Mouse (Mus musculus) intestine, embryonic 14.5 days (tissue): ENCODE data around the gene Cyp4f14. TPM values are rescaled to one million over a fixed set of nuclear protein-coding genes. Genes with fewer than 3 reads are reported as not detected.

Experiments used
- ATAC-seq: fragments of 200-750 bp; cut with Nextera tagmentation; replicated peaks from 2 replicates; pipeline ENCODE4 v1.8.0; 2017; ENCODE audit warnings: low read depth, moderate number of reproducible peaks, moderate TSS enrichment, moderate library complexity; ENCODE audit not compliant: low FRiP score, low TSS enrichment
- DNase-seq: peaks from one replicate; pipeline ENCODE4 v3.0.0-alpha.2; 2018; ENCODE audit warnings: low spot score
- H3K27ac ChIP-seq: fragments of 300-500 bp; sonication (generic); 2 replicates; pipeline ENCODE4 v1.5.1; 2014; ENCODE audit warnings: low read depth, mild to moderate bottlenecking, control low read depth
- H3K27me3 ChIP-seq: fragments of 300-500 bp; sonication (generic); replicated peaks from 2 replicates; pipeline ENCODE4 v1.6.1; 2014; ENCODE audit warnings: low read length, control low read depth; ENCODE audit not compliant: control insufficient read depth, insufficient read depth
- H3K36me3 ChIP-seq: fragments of 300-500 bp; sonication (generic); 2 replicates; pipeline ENCODE4 v1.6.1; 2014; ENCODE audit warnings: low read length, control low read depth; ENCODE audit not compliant: control insufficient read depth, insufficient read depth
- H3K4me1 ChIP-seq: fragments of 300-500 bp; sonication (generic); replicated peaks from 2 replicates; pipeline ENCODE4 v1.6.1; 2014; ENCODE audit warnings: low read length, control low read depth, mixed read lengths; ENCODE audit not compliant: control insufficient read depth, insufficient read depth
- H3K4me2 ChIP-seq: fragments of 300-500 bp; sonication (generic); 2 replicates; pipeline ENCODE4 v1.6.1; 2014; ENCODE audit warnings: low read length
- H3K4me3 ChIP-seq: fragments of 300-500 bp; sonication (generic); 2 replicates; pipeline ENCODE4 v1.5.1; 2014; ENCODE audit warnings: low read depth, low read length, control low read depth, mixed read lengths
- H3K9ac ChIP-seq: fragments of 300-500 bp; sonication (generic); 2 replicates; pipeline ENCODE4 v1.6.1; 2014; ENCODE audit warnings: mild to moderate bottlenecking, low read length
- H3K9me3 ChIP-seq: fragments of 300-500 bp; sonication (generic); 2 replicates; pipeline ENCODE4 v1.6.1; 2016; ENCODE audit warnings: low read length, control low read depth; ENCODE audit not compliant: control insufficient read depth
- WGBS: fragments of 180-500 bp; shearing (Covaris S2); extraction: QIAGEN DNeasy Blood & Tissue Kit; methylation state at CpG from one replicate; pipeline ENCODE4 v1.1.7; 2014; 5-methylcytosine and 5-hydroxymethylcytosine counted together
- polyA plus RNA-seq: library from polyadenylated mRNA; unstranded; fragments of >200 nt; fragmentation: Nextera tagmentation; extraction: Ambion mirVana; gene quantifications from 2 replicates; pipeline ENCODE4 v1.2.1, GENCODE M21; 2014

The Cyp4f14 gene
- polyA plus RNA-seq, result 0.73 and 0.78 TPM in 2 replicates

GRCm38 (mm10) chr17:32917131-32917530, at the start of gene Cyp4f14:
Cyp4f14 (minus strand) TSS chr17:32917342.
- Histone ChIP-seq H3K27me3 (no peaks in the 10 kb centered on the region), H3K4me1 (no peaks in the 10 kb centered on the region), H3K4me3 (no peak within 1 kb of the TSS), H3K4me2 (no peak within 1 kb of the TSS), H3K36me3 (no peaks in the 10 kb centered on the region), H3K9me3 (peaks cover 4% of the 10 kb centered on the region; the same call in 1 of the 2 replicates), H3K9ac (no peak within 1 kb of the TSS), H3K27ac (no peak within 1 kb of the TSS)
- DNase-seq (no peak), ATAC-seq (no peak)
- 75% methylated on average over 2 of the region's 2 CpGs for WGBS

- under 1% methylated on average over 33 of the region's 33 CpGs for WGBS
- Histone ChIP-seq H3K4me2 (peak within 1 kb of the TSS; percentile 94), H3K27me3 (no peaks in the 10 kb centered on the region), H3K36me3 (no peaks in the 10 kb centered on the region), H3K9me3 (no peaks in the 10 kb centered on the region), H3K4me3 (peak within 1 kb of the TSS; percentile 77), H3K4me1 (peaks cover 10% of the 10 kb centered on the region), H3K9ac (peak within 1 kb of the TSS; percentile 68), H3K27ac (peak within 1 kb of the TSS; percentile 88)
- peak; percentile 96 for DNase-seq
- ATAC-seq, result peak; percentile 98
These were observed 48.6 kb upstream of the Cyp4f14 start, which contains the start of gene Zfp472 for GRCm38 (mm10) chr17:32965623-32966290. Zfp472 (plus strand) TSS chr17:32965814.

DNA sequence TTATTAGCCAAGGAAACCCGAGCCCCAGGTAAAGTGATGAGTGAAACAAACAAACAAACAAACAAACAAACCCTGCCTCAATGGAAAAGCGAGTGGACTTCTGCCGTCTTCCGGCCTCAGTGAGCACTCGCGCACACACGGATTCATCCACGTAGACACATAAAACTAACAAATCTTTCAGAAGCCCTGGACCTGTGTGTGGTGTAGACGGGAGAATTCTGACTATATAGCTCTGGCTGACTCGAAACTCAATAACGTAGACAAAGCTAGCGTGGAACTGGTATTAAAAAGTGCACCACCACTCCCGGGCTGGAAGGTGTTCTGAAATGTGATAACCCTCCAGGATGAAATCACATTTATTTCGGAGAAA, 48.1 kb upstream of the Cyp4f14 start:
- H3K4me3 ChIP-seq, result peak overlapping the region; percentile 77
- under 1% methylated on average over 14 of the region's 14 CpGs for WGBS
- H3K9me3 ChIP-seq, result no peaks in the 10 kb centered on the region
- H3K9ac ChIP-seq, result peak overlapping the region; percentile 68
- H3K4me1 ChIP-seq, result peaks cover 10% of the 10 kb centered on the region
- no peak for DNase-seq
- no peaks in the 10 kb centered on the region for H3K36me3 ChIP-seq
- H3K4me2 ChIP-seq, result peak overlapping the region; percentile 94
- H3K27me3 ChIP-seq, result no peaks in the 10 kb centered on the region
- peak; percentile 44; the same call in 1 of the 2 replicates for ATAC-seq
- peak overlapping the region; percentile 88 for H3K27ac ChIP-seq

- Histone ChIP-seq H3K4me1 (peaks cover 9% of the 10 kb centered on the region), H3K4me2 (no peak overlapping the region), H3K36me3 (no peaks in the 10 kb centered on the region), H3K9me3 (no peaks in the 10 kb centered on the region), H3K4me3 (no peak overlapping the region), H3K27me3 (no peaks in the 10 kb centered on the region), H3K9ac (no peak overlapping the region), H3K27ac (no peak overlapping the region)
- DNase-seq, result peak; percentile 86
- ATAC-seq, result no peak
- WGBS, result 30% methylated on average over 16 of the region's 16 CpGs
These were observed 34.3 kb upstream of the Cyp4f14 start for GRCm38 (mm10) chr17:32951441-32951840.

DNA sequence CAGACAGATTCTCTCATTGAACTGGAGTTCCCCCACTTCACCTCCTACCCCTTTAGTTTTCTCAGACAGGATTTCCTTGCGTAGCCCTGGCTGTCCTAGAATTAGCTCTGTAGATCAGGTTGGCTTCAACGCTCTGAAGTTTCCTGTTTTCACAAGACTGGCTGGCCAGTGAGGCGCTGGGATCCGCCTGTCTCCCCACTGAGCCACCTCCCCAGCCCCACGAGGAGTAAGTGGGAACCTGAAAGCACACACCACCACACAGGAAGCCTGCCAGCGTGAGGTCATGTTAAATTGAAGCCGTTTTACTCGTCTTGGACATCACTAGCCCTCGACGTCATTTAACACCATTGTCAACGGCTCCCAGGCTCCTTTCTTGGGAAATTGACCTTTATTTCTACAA, 33.9 kb upstream of the Cyp4f14 start:
- no peak overlapping the region for H3K4me2 ChIP-seq
- H3K4me3 ChIP-seq, result no peak overlapping the region
- H3K9ac ChIP-seq, result no peak overlapping the region
- H3K36me3 ChIP-seq, result no peaks in the 10 kb centered on the region
- H3K27ac ChIP-seq, result no peak overlapping the region
- ATAC-seq (no peak), DNase-seq (no peak)
- no peaks in the 10 kb centered on the region for H3K9me3 ChIP-seq
- H3K4me1 ChIP-seq, result peaks cover 13% of the 10 kb centered on the region
- WGBS, result 76% methylated on average over 11 of the region's 11 CpGs
- no peaks in the 10 kb centered on the region for H3K27me3 ChIP-seq

DNA sequence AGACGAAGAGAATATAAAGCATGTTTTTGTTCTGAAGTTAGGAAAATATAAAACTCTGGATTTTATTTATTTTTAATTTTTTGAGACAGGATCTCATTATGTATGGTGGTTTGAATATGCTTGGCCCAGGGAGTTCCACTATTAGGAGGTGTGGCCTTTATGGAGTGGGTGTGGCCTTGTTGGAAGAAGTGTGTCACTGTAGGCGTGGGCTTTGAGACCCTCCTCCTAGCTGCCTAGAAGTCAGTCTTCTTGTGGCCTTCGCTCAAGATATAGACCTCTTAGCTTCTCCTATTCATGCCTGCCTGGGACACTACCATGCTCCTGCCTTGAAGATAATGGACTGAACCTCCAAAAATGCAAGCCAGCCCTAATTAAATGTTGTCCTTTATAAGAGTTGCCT, 33.0 kb upstream of the Cyp4f14 start:
- Histone ChIP-seq H3K4me2 (no peak overlapping the region), H3K9ac (no peak overlapping the region), H3K27me3 (no peaks in the 10 kb centered on the region), H3K36me3 (no peaks in the 10 kb centered on the region), H3K4me3 (no peak overlapping the region), H3K4me1 (peaks cover 13% of the 10 kb centered on the region), H3K9me3 (no peaks in the 10 kb centered on the region), H3K27ac (no peak overlapping the region)
- 87% methylated on average over 3 of the region's 3 CpGs for WGBS
- no peak for ATAC-seq
- no peak for DNase-seq

- ATAC-seq (peak; percentile 98), DNase-seq (peak; percentile 99)
- Histone ChIP-seq H3K4me1 (peaks cover 13% of the 10 kb centered on the region), H3K4me3 (peak within 1 kb of the TSS; percentile 65), H3K9me3 (no peaks in the 10 kb centered on the region), H3K27me3 (no peaks in the 10 kb centered on the region), H3K4me2 (peak within 1 kb of the TSS; percentile 94), H3K27ac (peak within 1 kb of the TSS; percentile 77), H3K9ac (peak within 1 kb of the TSS; percentile 72), H3K36me3 (no peaks in the 10 kb centered on the region)
- 13% methylated on average over 12 of the region's 12 CpGs for WGBS
These were observed 30.2 kb upstream of the Cyp4f14 start, which contains the start of gene Cyp4f13 for GRCm38 (mm10) chr17:32947215-32947914. Cyp4f13 (minus strand) TSS chr17:32947402.

DNA sequence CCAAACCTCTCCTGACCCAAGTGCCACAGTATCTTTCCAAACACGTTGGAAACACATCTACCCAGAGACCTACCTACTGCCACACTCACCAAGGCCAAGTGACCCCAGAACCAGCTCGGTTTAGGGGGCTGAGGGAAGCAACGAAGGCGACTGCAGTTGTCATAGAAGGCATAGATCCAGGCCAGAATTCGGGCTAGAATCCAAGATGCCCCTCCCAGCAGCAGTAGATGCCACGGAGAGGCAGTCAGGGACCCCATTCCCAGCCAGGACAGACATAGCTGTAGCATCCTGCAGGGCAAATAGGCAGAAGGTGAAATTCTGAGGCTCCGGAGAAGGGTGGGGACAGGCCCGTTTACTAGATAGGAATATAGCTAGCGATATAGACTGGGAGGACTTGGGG, 29.6 kb upstream of the Cyp4f14 start:
- DNase-seq, result peak; percentile 51
- no peaks in the 10 kb centered on the region for H3K9me3 ChIP-seq
- no peaks in the 10 kb centered on the region for H3K36me3 ChIP-seq
- WGBS, result 50% methylated on average over 9 of the region's 9 CpGs
- H3K27ac ChIP-seq, result peak overlapping the region; percentile 77; the same call in 1 of the 2 replicates
- peak overlapping the region; percentile 72 for H3K9ac ChIP-seq
- peak overlapping the region; percentile 65 for H3K4me3 ChIP-seq
- ATAC-seq, result 0 out of 2 replicates have a peak, but pooled peaks have one; percentile 13
- peak overlapping the region; percentile 94 for H3K4me2 ChIP-seq
- peaks cover 13% of the 10 kb centered on the region for H3K4me1 ChIP-seq
- H3K27me3 ChIP-seq, result no peaks in the 10 kb centered on the region
